Mouse (Mus musculus) midbrain, embryonic 13.5 days (tissue): ENCODE results near the gene Sbf2. TPM values are rescaled to one million over a fixed set of nuclear protein-coding genes. Genes with fewer than 3 reads are reported as not detected.

Experiments
- ATAC-seq: fragments of 200-750 bp; cut with Nextera tagmentation; 2 replicates; pipeline ENCODE4 v1.8.0; 2017; ENCODE audit warnings: mild to moderate bottlenecking, moderate TSS enrichment, moderate library complexity
- H3K27ac ChIP-seq: fragments of 300-500 bp; sonication (generic); 2 replicates; pipeline ENCODE4 v1.5.1; 2015; ENCODE audit warnings: inconsistent platforms, mild to moderate bottlenecking, moderate library complexity
- H3K27me3 ChIP-seq: fragments of 300-500 bp; sonication (generic); 2 replicates; pipeline ENCODE4 v1.6.1; 2015; ENCODE audit warnings: mild to moderate bottlenecking, inconsistent platforms
- H3K36me3 ChIP-seq: fragments of 300-500 bp; sonication (generic); 2 replicates; pipeline ENCODE4 v1.6.1; 2015; ENCODE audit warnings: mild to moderate bottlenecking, inconsistent platforms
- H3K4me1 ChIP-seq: fragments of 300-500 bp; sonication (generic); replicated peaks from 2 replicates; pipeline ENCODE4 v1.6.1; 2015; ENCODE audit warnings: inconsistent platforms
- H3K4me2 ChIP-seq: fragments of 300-500 bp; sonication (generic); replicated peaks from 2 replicates; pipeline ENCODE4 v1.6.1; 2015; ENCODE audit warnings: moderate library complexity, mild to moderate bottlenecking, inconsistent platforms
- H3K4me3 ChIP-seq: fragments of 300-500 bp; sonication (generic); replicated peaks from 2 replicates; pipeline ENCODE4 v1.5.1; 2015; ENCODE audit warnings: mild to moderate bottlenecking, inconsistent platforms
- H3K9ac ChIP-seq: fragments of 300-500 bp; sonication (generic); replicated peaks from 2 replicates; pipeline ENCODE4 v1.6.1; 2015; ENCODE audit warnings: mild to moderate bottlenecking, inconsistent platforms
- H3K9me3 ChIP-seq: fragments of 300-500 bp; sonication (generic); 2 replicates; pipeline ENCODE4 v1.6.1; 2016; ENCODE audit warnings: mild to moderate bottlenecking, inconsistent platforms
- WGBS: fragments of 180-500 bp; shearing (Covaris S2); methylation state at CpG from one replicate; pipeline ENCODE4 v1.1.7; 2015; 5-methylcytosine and 5-hydroxymethylcytosine counted together
- polyA plus RNA-seq: library from polyadenylated mRNA; unstranded; fragments of >200 nt; fragmentation: Nextera tagmentation; extraction: Ambion mirVana; gene quantifications from 2 replicates; pipeline ENCODE4 v1.2.1, GENCODE M21; 2015

Sbf2 gene
- polyA plus RNA-seq, 1 experiment from 2014 or later: 57.6 TPM

GRCm38 (mm10) chr7:110313392-110314055 lies 301.2 kb downstream of the Sbf2 start:
- Histone ChIP-seq H3K27ac (no peak overlapping the region), H3K4me1 (no peaks in the 10 kb centered on the region), H3K9me3 (no peaks in the 10 kb centered on the region), H3K27me3 (no peaks in the 10 kb centered on the region), H3K36me3 (peaks cover 88% of the 10 kb centered on the region), H3K4me2 (no peak overlapping the region), H3K4me3 (no peak overlapping the region), H3K9ac (no peak overlapping the region)
- no peak for ATAC-seq
- 95% methylated on average over 9 of the region's 9 CpGs for WGBS

- peaks cover 85% of the 10 kb centered on the region for H3K36me3 ChIP-seq
- no peak overlapping the region for H3K9ac ChIP-seq
- no peak overlapping the region for H3K27ac ChIP-seq
- H3K27me3 ChIP-seq: no peaks in the 10 kb centered on the region
- H3K9me3 ChIP-seq: no peaks in the 10 kb centered on the region
- no peak overlapping the region for H3K4me3 ChIP-seq
- ATAC-seq: no peak
- H3K4me2 ChIP-seq: no peak overlapping the region
- 97% methylated on average over 8 of the region's 8 CpGs for WGBS
- peaks cover 10% of the 10 kb centered on the region; the same call in 1 of the 2 replicates for H3K4me1 ChIP-seq
Observed at GRCm38 (mm10) chr7:110309246-110309645, 305.5 kb downstream of the Sbf2 start.

- Histone ChIP-seq H3K9me3 (no peaks in the 10 kb centered on the region), H3K36me3 (peaks cover 71% of the 10 kb centered on the region), H3K27ac (no peak overlapping the region), H3K27me3 (no peaks in the 10 kb centered on the region), H3K4me3 (no peak overlapping the region), H3K9ac (no peak overlapping the region), H3K4me1 (peaks cover 10% of the 10 kb centered on the region; the same call in 1 of the 2 replicates), H3K4me2 (no peak overlapping the region)
- WGBS: 92% methylated on average over 11 of the region's 11 CpGs
- ATAC-seq: no peak
Observed at GRCm38 (mm10) chr7:110307741-110308140, 307.0 kb downstream of the Sbf2 start.

GRCm38 (mm10) chr7:110306281-110306680 lies 308.4 kb downstream of the Sbf2 start:
- no peak overlapping the region for H3K4me3 ChIP-seq
- no peak overlapping the region for H3K4me2 ChIP-seq
- H3K9me3 ChIP-seq: no peaks in the 10 kb centered on the region
- WGBS: 72% methylated on average over 5 of the region's 5 CpGs
- H3K27ac ChIP-seq: no peak overlapping the region
- H3K36me3 ChIP-seq: peaks cover 56% of the 10 kb centered on the region
- ATAC-seq: 0 out of 2 replicates have a peak, but pooled peaks have one; percentile 3
- H3K4me1 ChIP-seq: peaks cover 10% of the 10 kb centered on the region; the same call in 1 of the 2 replicates
- H3K27me3 ChIP-seq: no peaks in the 10 kb centered on the region
- no peak overlapping the region for H3K9ac ChIP-seq

GRCm38 (mm10) chr7:110305486-110305885 lies 309.2 kb downstream of the Sbf2 start:
- H3K4me2 ChIP-seq: no peak overlapping the region
- no peaks in the 10 kb centered on the region for H3K9me3 ChIP-seq
- peaks cover 49% of the 10 kb centered on the region for H3K36me3 ChIP-seq
- no peak overlapping the region for H3K9ac ChIP-seq
- no peaks in the 10 kb centered on the region for H3K27me3 ChIP-seq
- WGBS: 93% methylated on average over 4 of the region's 4 CpGs
- no peak overlapping the region for H3K27ac ChIP-seq
- no peak overlapping the region for H3K4me3 ChIP-seq
- ATAC-seq: no peak
- H3K4me1 ChIP-seq: peaks cover 10% of the 10 kb centered on the region; the same call in 1 of the 2 replicates

- no peak for ATAC-seq
- no peak overlapping the region for H3K27ac ChIP-seq
- H3K27me3 ChIP-seq: no peaks in the 10 kb centered on the region
- H3K4me1 ChIP-seq: peaks cover 10% of the 10 kb centered on the region; the same call in 1 of the 2 replicates
- no peak overlapping the region for H3K9ac ChIP-seq
- H3K9me3 ChIP-seq: no peaks in the 10 kb centered on the region
- 85% methylated on average over 6 of the region's 6 CpGs for WGBS
- H3K36me3 ChIP-seq: peaks cover 26% of the 10 kb centered on the region
- no peak overlapping the region for H3K4me2 ChIP-seq
- no peak overlapping the region for H3K4me3 ChIP-seq
Observed at GRCm38 (mm10) chr7:110302886-110303285, 311.8 kb downstream of the Sbf2 start.

GRCm38 (mm10) chr7:110298739-110299410 lies 315.8 kb downstream of the Sbf2 start:
- Histone ChIP-seq H3K4me2 (no peak overlapping the region), H3K27me3 (no peaks in the 10 kb centered on the region), H3K9ac (no peak overlapping the region), H3K36me3 (no peaks in the 10 kb centered on the region), H3K9me3 (no peaks in the 10 kb centered on the region), H3K4me3 (no peak overlapping the region), H3K27ac (no peak overlapping the region), H3K4me1 (peaks cover 8% of the 10 kb centered on the region; the same call in 1 of the 2 replicates)
- no peak for ATAC-seq
- 88% methylated on average over 17 of the region's 17 CpGs for WGBS

- Histone ChIP-seq H3K36me3 (no peaks in the 10 kb centered on the region), H3K27ac (no peak overlapping the region), H3K27me3 (no peaks in the 10 kb centered on the region), H3K9me3 (no peaks in the 10 kb centered on the region), H3K4me3 (no peak overlapping the region), H3K4me2 (no peak overlapping the region), H3K4me1 (peaks cover 8% of the 10 kb centered on the region; the same call in 1 of the 2 replicates), H3K9ac (no peak overlapping the region)
- 89% methylated on average over 7 of the region's 7 CpGs for WGBS
- ATAC-seq: no peak
Observed at GRCm38 (mm10) chr7:110298090-110298489, 316.6 kb downstream of the Sbf2 start.

- H3K4me3 ChIP-seq: no peak overlapping the region
- peaks cover 8% of the 10 kb centered on the region; the same call in 1 of the 2 replicates for H3K4me1 ChIP-seq
- H3K9ac ChIP-seq: no peak overlapping the region
- WGBS: 63% methylated on average over 4 of the region's 4 CpGs
- no peaks in the 10 kb centered on the region for H3K27me3 ChIP-seq
- H3K4me2 ChIP-seq: no peak overlapping the region
- no peaks in the 10 kb centered on the region for H3K9me3 ChIP-seq
- no peak overlapping the region for H3K27ac ChIP-seq
- ATAC-seq: no peak
- no peaks in the 10 kb centered on the region for H3K36me3 ChIP-seq
Observed at GRCm38 (mm10) chr7:110297611-110298010, 317.1 kb downstream of the Sbf2 start.

- no peak for ATAC-seq
- Histone ChIP-seq H3K9me3 (no peaks in the 10 kb centered on the region), H3K4me2 (no peak overlapping the region), H3K9ac (no peak overlapping the region), H3K36me3 (no peaks in the 10 kb centered on the region), H3K4me3 (no peak overlapping the region), H3K4me1 (peaks cover 8% of the 10 kb centered on the region; the same call in 1 of the 2 replicates), H3K27ac (no peak overlapping the region), H3K27me3 (no peaks in the 10 kb centered on the region)
- 43% methylated on average over 17 of the region's 17 CpGs for WGBS
Observed at GRCm38 (mm10) chr7:110296889-110297603, 317.7 kb downstream of the Sbf2 start.

GRCm38 (mm10) chr7:110289647-110290046 lies 325.1 kb downstream of the Sbf2 start:
- Histone ChIP-seq H3K9me3 (no peaks in the 10 kb centered on the region), H3K4me3 (no peak overlapping the region), H3K27ac (no peak overlapping the region), H3K36me3 (no peaks in the 10 kb centered on the region), H3K27me3 (no peaks in the 10 kb centered on the region), H3K4me2 (no peak overlapping the region), H3K4me1 (no peaks in the 10 kb centered on the region), H3K9ac (no peak overlapping the region)
- ATAC-seq: no peak
- 73% methylated on average over 4 of the region's 4 CpGs for WGBS

- ATAC-seq: no peak
- no peaks in the 10 kb centered on the region for H3K36me3 ChIP-seq
- no peaks in the 10 kb centered on the region for H3K9me3 ChIP-seq
- no peaks in the 10 kb centered on the region for H3K27me3 ChIP-seq
- H3K27ac ChIP-seq: no peak overlapping the region
- no peak overlapping the region for H3K9ac ChIP-seq
- no peaks in the 10 kb centered on the region for H3K4me1 ChIP-seq
- 70% methylated on average over 6 of the region's 6 CpGs for WGBS
- no peak overlapping the region for H3K4me2 ChIP-seq
- H3K4me3 ChIP-seq: no peak overlapping the region
Observed at GRCm38 (mm10) chr7:110288731-110289191, 326.0 kb downstream of the Sbf2 start.
